Mouse (Mus musculus): ENCODE measurements around the gene Lep.

DNA sequence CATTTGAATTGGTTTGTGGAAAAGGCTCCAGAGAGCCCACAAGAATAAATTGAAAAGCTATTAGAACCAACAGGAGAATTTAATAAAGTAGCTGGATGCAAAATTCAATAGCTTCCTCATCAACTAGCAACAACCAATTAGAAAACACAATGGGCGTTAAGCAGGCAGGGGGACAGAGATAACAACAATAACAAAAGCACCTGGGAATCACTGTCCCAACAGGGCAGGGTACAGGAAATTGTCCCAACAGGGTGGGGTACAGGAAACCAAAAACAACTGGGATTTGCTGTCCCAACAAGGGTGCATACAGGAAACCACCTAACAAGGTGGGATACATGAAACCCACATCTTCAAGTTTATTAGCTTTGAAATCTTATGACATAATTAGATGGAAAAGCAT lies 48.4 kb downstream of the Lep start:
- no peak for TF ChIP-seq CTCF (IDR thresholded peaks at IDR 0.05; ENCODE audit: insufficient read depth, low read depth, low read length)
- TF ChIP-seq POLR2A (IDR thresholded peaks at IDR 0.05; ENCODE audit: insufficient read depth, low read depth, low read length) = no peak
